Mouse (Mus musculus): Measurements from ENCODE around the gene Gbp9. TPM values are rescaled to one million over a fixed set of nuclear protein-coding genes. Genes with fewer than 3 reads are reported as not detected.

Gbp9 gene
- polyA plus RNA-seq (2014; fragmentation: Illumina TruSeq; extraction: RNeasy Lipid Tissue Mini Kit (QIAGEN cat#74804); ENCODE audit: insufficient read depth, low read depth, low replicate concordance): 10.0 TPM

GRCm38 (mm10) chr5:105139409-105140088, at the start of gene Gbp9, which contains the start of the genes Gbp8 and Gbp4:
Gbp9 (minus strand) TSS chr5:105139539.
Gbp8 (minus strand) TSS chr5:105139540.
Gbp4 (minus strand) TSS chr5:105139586.

Other genes starting within 250 kb of the Gbp9 start
- 3.5 TPM for gene Abcg3, start 156.8 kb downstream of the Gbp9 start, polyA plus RNA-seq (2014; fragmentation: Illumina TruSeq; extraction: RNeasy Lipid Tissue Mini Kit (QIAGEN cat#74804); ENCODE audit: insufficient read depth, low read depth, low replicate concordance)
- gene Gbp8, start within 50 bp of the Gbp9 start, polyA plus RNA-seq (2014; fragmentation: Illumina TruSeq; extraction: RNeasy Lipid Tissue Mini Kit (QIAGEN cat#74804); ENCODE audit: insufficient read depth, low read depth, low replicate concordance): 2.3 TPM
- 6.8 TPM for gene Gbp4, start within 50 bp of the Gbp9 start, polyA plus RNA-seq (2014; fragmentation: Illumina TruSeq; extraction: RNeasy Lipid Tissue Mini Kit (QIAGEN cat#74804); ENCODE audit: insufficient read depth, low read depth, low replicate concordance)
- gene Gbp10, start 100.0 kb upstream of the Gbp9 start, polyA plus RNA-seq (2014; fragmentation: Illumina TruSeq; extraction: RNeasy Lipid Tissue Mini Kit (QIAGEN cat#74804); ENCODE audit: insufficient read depth, low read depth, low replicate concordance): 0.73 TPM
- gene Gm43302, start 154.2 kb upstream of the Gbp9 start, polyA plus RNA-seq (2014; fragmentation: Illumina TruSeq; extraction: RNeasy Lipid Tissue Mini Kit (QIAGEN cat#74804); ENCODE audit: insufficient read depth, low read depth, low replicate concordance): 0.28 TPM
- 10.2 TPM for gene Gbp6, start 154.2 kb upstream of the Gbp9 start, polyA plus RNA-seq (2014; fragmentation: Illumina TruSeq; extraction: RNeasy Lipid Tissue Mini Kit (QIAGEN cat#74804); ENCODE audit: insufficient read depth, low read depth, low replicate concordance)